Mouse (Mus musculus) neural tube, embryonic 12.5 days (tissue): ENCODE results near the gene Ccdc102a. TPM values are rescaled to one million over a fixed set of nuclear protein-coding genes. Genes with fewer than 3 reads are reported as not detected.
A peak's percentile ranks its signal among the peaks of the same experiment; 100 is the strongest.

Experiments used
- ATAC-seq: fragments of 200-750 bp; cut with Nextera tagmentation; 2 replicates; pipeline ENCODE4 v1.8.0; 2017; ENCODE audit warnings: low read depth, mild to moderate bottlenecking, moderate TSS enrichment, moderate library complexity; ENCODE audit not compliant: low FRiP score
- H3K27ac ChIP-seq: fragments of 300-500 bp; sonication (generic); 2 replicates; pipeline ENCODE4 v1.5.1; 2016
- H3K27me3 ChIP-seq: fragments of 300-500 bp; sonication (generic); replicated peaks from 2 replicates; pipeline ENCODE4 v1.6.1; 2016; ENCODE audit warnings: mild to moderate bottlenecking
- H3K36me3 ChIP-seq: fragments of 300-500 bp; sonication (generic); 2 replicates; pipeline ENCODE4 v1.6.1; 2016; ENCODE audit warnings: mild to moderate bottlenecking
- H3K4me1 ChIP-seq: fragments of 300-500 bp; sonication (generic); 2 replicates; pipeline ENCODE4 v1.6.1; 2016
- H3K4me2 ChIP-seq: fragments of 300-500 bp; sonication (generic); replicated peaks from 2 replicates; pipeline ENCODE4 v1.6.1; 2016; ENCODE audit warnings: mild to moderate bottlenecking
- H3K4me3 ChIP-seq: fragments of 300-500 bp; sonication (generic); 2 replicates; pipeline ENCODE4 v1.5.1; 2016
- H3K9ac ChIP-seq: fragments of 300-500 bp; sonication (generic); 2 replicates; pipeline ENCODE4 v1.6.1; 2016; ENCODE audit warnings: mild to moderate bottlenecking
- H3K9me3 ChIP-seq: fragments of 300-500 bp; sonication (generic); 2 replicates; pipeline ENCODE4 v1.6.1; 2016; ENCODE audit warnings: mild to moderate bottlenecking
- WGBS: fragments of 180-500 bp; shearing (Covaris S2); methylation state at CpG from one replicate; pipeline ENCODE4 v1.1.7; 2016; 5-methylcytosine and 5-hydroxymethylcytosine counted together
- polyA plus RNA-seq: library from polyadenylated mRNA; unstranded; fragments of >200 nt; fragmentation: Nextera tagmentation; extraction: Ambion mirVana; gene quantifications from 2 replicates; pipeline ENCODE4 v1.2.1, GENCODE M21; 2016

Gene Ccdc102a
- polyA plus RNA-seq, 1 experiment from 2014 or later = 18.9 TPM

GRCm38 (mm10) chr8:94950046-94950445 is 32.1 kb upstream of the Ccdc102a start:
- WGBS = 18% methylated on average over 4 of the region's 4 CpGs
- no peak overlapping the region for H3K9ac ChIP-seq
- H3K36me3 ChIP-seq = no peaks in the 10 kb centered on the region
- no peak overlapping the region for H3K4me3 ChIP-seq
- ATAC-seq = peak; percentile 84
- H3K27ac ChIP-seq = no peak overlapping the region
- no peak overlapping the region for H3K4me2 ChIP-seq
- H3K9me3 ChIP-seq = no peaks in the 10 kb centered on the region
- H3K27me3 ChIP-seq = no peaks in the 10 kb centered on the region
- H3K4me1 ChIP-seq = no peaks in the 10 kb centered on the region

- no peaks in the 10 kb centered on the region for H3K4me1 ChIP-seq
- ATAC-seq = no peak
- WGBS = 90% methylated on average over 4 of the region's 4 CpGs
These were observed 31.1 kb upstream of the Ccdc102a start for GRCm38 (mm10) chr8:94949010-94949409.

GRCm38 (mm10) chr8:94948421-94948820 is 30.5 kb upstream of the Ccdc102a start:
- Histone ChIP-seq H3K9ac (no peak overlapping the region), H3K4me2 (no peak overlapping the region), H3K9me3 (no peaks in the 10 kb centered on the region), H3K27me3 (no peaks in the 10 kb centered on the region), H3K27ac (no peak overlapping the region), H3K4me3 (no peak overlapping the region), H3K36me3 (no peaks in the 10 kb centered on the region), H3K4me1 (no peaks in the 10 kb centered on the region)
- 84% methylated on average over 4 of the region's 4 CpGs for WGBS
- no peak for ATAC-seq

More at GRCm38 (mm10) chr8:94949010-94949409, 31.1 kb upstream of the Ccdc102a start:
- Histone ChIP-seq H3K27me3 (no peaks in the 10 kb centered on the region), H3K27ac (no peak overlapping the region), H3K4me3 (no peak overlapping the region), H3K36me3 (no peaks in the 10 kb centered on the region), H3K4me2 (no peak overlapping the region), H3K9ac (no peak overlapping the region), H3K9me3 (no peaks in the 10 kb centered on the region)

GRCm38 (mm10) chr8:94945185-94945584 is 27.3 kb upstream of the Ccdc102a start:
- Histone ChIP-seq H3K27ac (no peak overlapping the region), H3K4me3 (no peak overlapping the region), H3K4me2 (no peak overlapping the region), H3K27me3 (0 out of 2 replicates have a peak, but pooled peaks cover 5% of the 10 kb centered on the region), H3K4me1 (no peaks in the 10 kb centered on the region), H3K36me3 (no peaks in the 10 kb centered on the region), H3K9ac (no peak overlapping the region), H3K9me3 (no peaks in the 10 kb centered on the region)
- 59% methylated on average over 6 of the region's 6 CpGs for WGBS
- ATAC-seq = no peak

- WGBS = 22% methylated on average over 6 of the region's 6 CpGs
- ATAC-seq = no peak
- no peak overlapping the region for H3K27ac ChIP-seq
- H3K4me3 ChIP-seq = no peak overlapping the region
- no peaks in the 10 kb centered on the region for H3K36me3 ChIP-seq
- H3K27me3 ChIP-seq = 0 out of 2 replicates have a peak, but pooled peaks cover 5% of the 10 kb centered on the region
- H3K4me2 ChIP-seq = no peak overlapping the region
- no peak overlapping the region for H3K9ac ChIP-seq
- no peaks in the 10 kb centered on the region for H3K9me3 ChIP-seq
- H3K4me1 ChIP-seq = no peaks in the 10 kb centered on the region
These were observed 24.7 kb upstream of the Ccdc102a start for GRCm38 (mm10) chr8:94942566-94942965.

GRCm38 (mm10) chr8:94935172-94935571 is 17.3 kb upstream of the Ccdc102a start:
- Histone ChIP-seq H3K4me3 (no peak overlapping the region), H3K9me3 (no peaks in the 10 kb centered on the region), H3K27me3 (no peaks in the 10 kb centered on the region), H3K4me1 (no peaks in the 10 kb centered on the region), H3K36me3 (no peaks in the 10 kb centered on the region), H3K9ac (no peak overlapping the region), H3K27ac (no peak overlapping the region), H3K4me2 (no peak overlapping the region)
- ATAC-seq = no peak
- WGBS = 80% methylated on average over 3 of the region's 3 CpGs

GRCm38 (mm10) chr8:94933918-94934317 is 16.0 kb upstream of the Ccdc102a start:
- no peak overlapping the region for H3K4me3 ChIP-seq
- ATAC-seq = no peak
- no peaks in the 10 kb centered on the region for H3K4me1 ChIP-seq
- no peaks in the 10 kb centered on the region for H3K36me3 ChIP-seq
- WGBS = 72% methylated on average over 5 of the region's 5 CpGs
- no peaks in the 10 kb centered on the region for H3K9me3 ChIP-seq
- H3K4me2 ChIP-seq = no peak overlapping the region
- H3K27me3 ChIP-seq = no peaks in the 10 kb centered on the region
- no peak overlapping the region for H3K9ac ChIP-seq
- H3K27ac ChIP-seq = no peak overlapping the region

- Histone ChIP-seq H3K4me1 (no peaks in the 10 kb centered on the region), H3K9ac (no peak overlapping the region), H3K4me3 (no peak overlapping the region), H3K4me2 (no peak overlapping the region), H3K27ac (no peak overlapping the region), H3K9me3 (no peaks in the 10 kb centered on the region), H3K36me3 (no peaks in the 10 kb centered on the region), H3K27me3 (no peaks in the 10 kb centered on the region)
- ATAC-seq = no peak
- WGBS = 82% methylated on average over 3 of the region's 3 CpGs
These were observed 10.3 kb upstream of the Ccdc102a start for GRCm38 (mm10) chr8:94928227-94928626.

GRCm38 (mm10) chr8:94923405-94923804 is 5.5 kb upstream of the Ccdc102a start, which contains the start of gene Adgrg5:
Adgrg5 (plus strand) TSS chr8:94923694.
- 68% methylated on average over 7 of the region's 8 CpGs for WGBS
- H3K27ac ChIP-seq = no peak within 1 kb of the TSS

GRCm38 (mm10) chr8:94922602-94923001 is 4.7 kb upstream of the Ccdc102a start:
- no peaks in the 10 kb centered on the region for H3K36me3 ChIP-seq
- H3K4me1 ChIP-seq = peaks cover 7% of the 10 kb centered on the region
- H3K9me3 ChIP-seq = no peaks in the 10 kb centered on the region
- 39% methylated on average over 8 of the region's 8 CpGs for WGBS
- H3K4me3 ChIP-seq = no peak overlapping the region
- H3K27me3 ChIP-seq = peaks cover 4% of the 10 kb centered on the region; the same call in 1 of the 2 replicates
- H3K27ac ChIP-seq = no peak overlapping the region
- H3K4me2 ChIP-seq = no peak overlapping the region
- no peak for ATAC-seq
- no peak overlapping the region for H3K9ac ChIP-seq

More at GRCm38 (mm10) chr8:94923405-94923804, 5.5 kb upstream of the Ccdc102a start, which contains the start of gene Adgrg5:
- Histone ChIP-seq H3K9ac (no peak within 1 kb of the TSS), H3K4me2 (no peak within 1 kb of the TSS), H3K4me3 (no peak within 1 kb of the TSS), H3K9me3 (no peaks in the 10 kb centered on the region), H3K36me3 (no peaks in the 10 kb centered on the region), H3K4me1 (no peaks in the 10 kb centered on the region), H3K27me3 (no peaks in the 10 kb centered on the region)
- ATAC-seq = no peak

GRCm38 (mm10) chr8:94922176-94922575 is 4.3 kb upstream of the Ccdc102a start:
- no peak for ATAC-seq
- no peaks in the 10 kb centered on the region for H3K36me3 ChIP-seq
- WGBS = 74% methylated on average over 6 of the region's 6 CpGs
- H3K9ac ChIP-seq = no peak overlapping the region
- H3K4me1 ChIP-seq = peaks cover 10% of the 10 kb centered on the region
- no peaks in the 10 kb centered on the region for H3K9me3 ChIP-seq
- H3K27ac ChIP-seq = no peak overlapping the region
- no peak overlapping the region for H3K4me3 ChIP-seq
- no peak overlapping the region for H3K4me2 ChIP-seq
- H3K27me3 ChIP-seq = peaks cover 7% of the 10 kb centered on the region; the same call in 1 of the 2 replicates

- H3K4me1 ChIP-seq = peaks cover 19% of the 10 kb centered on the region
- no peak overlapping the region for H3K4me2 ChIP-seq
- H3K36me3 ChIP-seq = no peaks in the 10 kb centered on the region
- H3K27me3 ChIP-seq = peaks cover 15% of the 10 kb centered on the region
- ATAC-seq = no peak
- no peak overlapping the region for H3K27ac ChIP-seq
- H3K9me3 ChIP-seq = no peaks in the 10 kb centered on the region
- no peak overlapping the region for H3K9ac ChIP-seq
- H3K4me3 ChIP-seq = no peak overlapping the region
These were observed 1.4 kb upstream of the Ccdc102a start for GRCm38 (mm10) chr8:94919256-94919655.

- 1% methylated on average over 27 of the region's 27 CpGs for WGBS
- peak overlapping the region; percentile 66 for H3K9ac ChIP-seq
- peaks cover 31% of the 10 kb centered on the region for H3K4me1 ChIP-seq
- H3K4me3 ChIP-seq = peak overlapping the region; percentile 64
- H3K27ac ChIP-seq = no peak overlapping the region
- no peaks in the 10 kb centered on the region for H3K9me3 ChIP-seq
- peak; percentile 93 for ATAC-seq
- H3K36me3 ChIP-seq = no peaks in the 10 kb centered on the region
- peaks cover 34% of the 10 kb centered on the region for H3K27me3 ChIP-seq
- peak overlapping the region; percentile 88 for H3K4me2 ChIP-seq
These were observed 546 bp downstream of the Ccdc102a start for GRCm38 (mm10) chr8:94917352-94917751.
